Mouse (Mus musculus): Measurements from ENCODE around the gene Scamp4. TPM values are rescaled to one million over a fixed set of nuclear protein-coding genes. Genes with fewer than 3 reads are reported as not detected.
"Not testable (repeated sequence)": the region's sequence is repeated elsewhere in the genome, so short reads cannot be mapped to it uniquely, and the experiment has no call there.

The Scamp4 gene
- polyA plus RNA-seq, 1 experiment from 2014 or later = 80.6 TPM

DNA sequence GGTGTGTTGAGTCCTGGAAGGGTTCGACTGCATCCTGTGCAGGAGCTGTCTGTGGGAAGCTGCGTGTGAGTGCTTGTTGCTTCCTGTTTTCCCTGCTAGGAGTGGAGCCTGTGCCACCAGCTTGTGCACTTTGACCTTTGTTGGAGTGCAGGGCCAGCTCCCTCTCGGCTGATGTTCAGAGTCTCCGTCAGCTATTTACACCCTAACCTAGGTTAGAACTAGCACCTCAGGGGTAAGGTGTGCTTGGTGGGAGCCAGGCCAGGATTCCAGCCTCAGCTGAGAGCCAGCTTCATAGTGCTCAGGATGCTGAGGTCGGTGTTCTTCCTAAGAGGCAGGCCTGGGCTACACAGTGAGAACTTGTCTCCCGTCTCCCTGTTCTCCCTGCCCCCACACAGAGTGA lies 32.7 kb downstream of the Scamp4 start:
- Histone ChIP-seq H3K4me3 (no peak overlapping the region), H3K9me3 (no peaks in the 10 kb centered on the region), H3K4me2 (replicated peaks) (no peak overlapping the region), H3K4me1 (no peaks in the 10 kb centered on the region), H3K27me3 (no peaks in the 10 kb centered on the region), H3K9ac (no peak overlapping the region), H3K27ac (no peak overlapping the region), H3K36me3 (peaks cover 67% of the 10 kb centered on the region)
- ATAC-seq (ENCODE audit: insufficient number of reproducible peaks, insufficient read depth, low FRiP score, low TSS enrichment) = no peak
- WGBS = 76% methylated on average over 6 of the region's 6 CpGs

DNA sequence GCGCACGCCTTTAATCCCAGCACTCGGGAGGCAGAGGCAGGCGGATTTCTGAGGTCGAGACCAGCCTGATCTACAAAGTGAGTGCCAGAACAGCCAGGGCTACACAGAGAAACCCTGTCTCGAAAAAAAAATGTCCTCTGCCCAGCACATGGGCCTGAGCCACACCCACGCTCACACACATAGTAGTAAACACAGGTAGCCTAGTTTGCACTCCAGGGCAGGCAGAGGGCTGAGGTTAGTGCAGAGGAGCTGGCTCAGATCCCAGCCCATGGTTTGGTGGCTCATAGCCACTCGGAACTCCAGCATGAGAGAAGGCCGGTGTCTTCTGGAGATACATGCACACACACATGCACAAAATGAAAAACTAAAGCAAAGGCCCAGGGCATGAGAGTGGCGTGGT lies 44.3 kb downstream of the Scamp4 start:
- no peak overlapping the region for H3K4me2 ChIP-seq (replicated peaks)
- H3K9ac ChIP-seq = no peak overlapping the region
- H3K4me1 ChIP-seq = no peaks in the 10 kb centered on the region
- no peak for ATAC-seq (ENCODE audit: insufficient number of reproducible peaks, insufficient read depth, low FRiP score, low TSS enrichment)
- WGBS = 94% methylated on average over 10 of the region's 10 CpGs
- H3K27me3 ChIP-seq = no peaks in the 10 kb centered on the region
- H3K36me3 ChIP-seq = peaks cover 77% of the 10 kb centered on the region
- no peak overlapping the region for H3K27ac ChIP-seq
- no peaks in the 10 kb centered on the region for H3K9me3 ChIP-seq
- H3K4me3 ChIP-seq = no peak overlapping the region

DNA sequence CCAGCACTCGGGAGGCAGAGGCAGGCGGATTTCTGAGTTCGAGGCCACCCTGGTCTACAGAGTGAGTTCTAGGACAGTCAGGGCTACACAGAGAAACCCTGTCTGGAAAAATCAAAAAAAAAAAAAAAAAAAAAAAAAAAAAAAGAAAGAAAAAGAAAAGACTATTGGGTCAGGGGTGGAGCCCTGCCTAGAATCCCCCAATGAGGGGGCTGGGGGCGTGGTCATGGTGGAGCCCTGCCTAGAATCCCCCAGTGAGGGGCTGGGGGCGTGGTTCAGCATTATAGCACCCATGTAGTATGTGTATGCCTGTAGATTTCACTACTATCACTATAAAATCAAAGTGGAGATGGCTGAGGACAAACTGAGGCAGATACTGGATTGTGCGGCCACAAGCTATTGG lies 47.2 kb downstream of the Scamp4 start:
- peaks cover 47% of the 10 kb centered on the region for H3K36me3 ChIP-seq

DNA sequence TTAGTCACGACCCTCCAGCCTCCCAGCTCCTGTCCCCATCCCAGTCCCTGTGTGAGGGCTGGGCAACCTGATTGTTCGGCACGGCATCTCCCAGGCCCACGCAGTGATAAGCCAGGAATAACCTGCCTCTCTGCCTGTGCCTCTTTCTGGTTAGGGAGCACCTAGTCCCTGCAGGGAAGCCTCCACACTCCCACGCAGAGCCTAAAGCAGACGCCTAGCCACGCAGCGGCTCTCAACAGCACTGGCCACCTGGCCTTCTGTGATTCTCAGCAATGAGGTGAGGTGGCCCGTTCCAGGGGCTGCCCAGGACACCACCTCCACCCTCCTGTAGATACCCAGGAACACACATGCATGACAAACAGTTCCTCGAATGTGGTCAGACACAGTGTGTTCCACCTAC lies 47.7 kb downstream of the Scamp4 start:
- 94% methylated on average over 10 of the region's 10 CpGs for WGBS
- peaks cover 42% of the 10 kb centered on the region for H3K36me3 ChIP-seq
- H3K4me3 ChIP-seq = no peak overlapping the region

More for the DNA sequence above, 47.2 kb downstream of the Scamp4 start:
- ATAC-seq (ENCODE audit: insufficient number of reproducible peaks, insufficient read depth, low FRiP score, low TSS enrichment); H3K27me3 ChIP-seq; H3K27ac ChIP-seq; H3K4me2 ChIP-seq (replicated peaks); H3K4me3 ChIP-seq; H3K9me3 ChIP-seq; H3K9ac ChIP-seq; H3K4me1 ChIP-seq: not testable (repeated sequence)
- WGBS = 86% methylated on average over 6 of the region's 6 CpGs

DNA sequence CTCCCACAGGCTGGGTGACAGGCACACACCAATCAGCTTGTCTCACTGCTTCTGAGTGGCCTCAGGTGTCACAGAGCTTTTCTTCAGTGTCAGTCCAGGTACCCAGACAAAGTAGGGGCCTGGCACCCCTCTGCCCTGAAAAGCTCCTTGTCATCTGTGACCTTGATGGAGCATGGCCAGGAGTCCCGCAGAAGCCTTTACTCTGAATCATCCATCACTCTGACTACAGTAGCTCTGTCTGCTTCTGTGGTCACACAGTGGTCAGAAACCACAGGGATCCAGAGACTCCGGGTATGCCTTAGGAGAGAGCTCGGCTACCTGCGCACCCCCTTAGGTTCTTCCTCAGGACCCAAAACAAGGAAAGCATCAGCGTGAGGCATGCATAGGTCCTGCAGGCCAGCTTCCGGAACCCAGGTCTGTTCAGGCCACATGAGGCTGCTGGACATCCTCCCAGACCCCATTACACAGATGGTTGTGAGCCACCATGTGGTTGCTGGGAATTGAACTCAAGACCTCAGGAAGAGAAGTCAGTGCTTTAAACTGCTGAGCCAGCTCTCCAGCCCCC lies 50.6 kb downstream of the Scamp4 start:
- Histone ChIP-seq H3K9ac (no peak overlapping the region), H3K4me2 (replicated peaks) (no peak overlapping the region), H3K36me3 (peaks cover 14% of the 10 kb centered on the region), H3K27ac (no peak overlapping the region), H3K4me3 (no peak overlapping the region), H3K27me3 (no peaks in the 10 kb centered on the region), H3K4me1 (peaks cover 23% of the 10 kb centered on the region), H3K9me3 (no peaks in the 10 kb centered on the region)
- ATAC-seq (ENCODE audit: insufficient number of reproducible peaks, insufficient read depth, low FRiP score, low TSS enrichment) = no peak
- WGBS = 92% methylated on average over 6 of the region's 6 CpGs

More for the DNA sequence above, 47.7 kb downstream of the Scamp4 start:
- H3K27ac ChIP-seq = no peak overlapping the region
- no peak for ATAC-seq (ENCODE audit: insufficient number of reproducible peaks, insufficient read depth, low FRiP score, low TSS enrichment)
- no peaks in the 10 kb centered on the region for H3K9me3 ChIP-seq
- H3K9ac ChIP-seq = no peak overlapping the region
- H3K4me1 ChIP-seq = peaks cover 13% of the 10 kb centered on the region
- H3K27me3 ChIP-seq = no peaks in the 10 kb centered on the region
- H3K4me2 ChIP-seq (replicated peaks) = no peak overlapping the region

DNA sequence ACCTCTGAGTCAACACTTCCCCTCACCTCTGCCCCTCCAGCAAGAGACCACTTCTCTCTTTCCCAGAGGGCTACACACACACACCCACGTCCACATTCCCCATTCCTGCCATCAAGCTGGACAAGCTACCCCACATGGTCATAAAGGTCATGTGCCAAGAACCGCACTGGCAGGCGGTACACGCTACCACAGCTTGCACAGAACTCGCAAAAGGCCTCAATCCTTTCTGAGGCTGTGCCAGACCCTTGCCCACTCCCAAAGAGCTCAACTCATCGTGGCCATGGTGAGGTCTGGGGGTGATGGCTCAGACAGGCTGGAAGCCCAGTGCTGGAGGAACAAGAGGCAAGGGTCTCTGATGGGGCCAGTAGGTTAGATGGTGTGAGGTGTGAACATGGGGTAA lies 52.2 kb downstream of the Scamp4 start:
- no peaks in the 10 kb centered on the region for H3K9me3 ChIP-seq
- H3K9ac ChIP-seq = 0 out of 2 replicates have a peak overlapping the region, but pooled peaks have one; percentile 99
- H3K27ac ChIP-seq = no peak overlapping the region
- H3K4me2 ChIP-seq (replicated peaks) = peak overlapping the region; percentile 89
- no peaks in the 10 kb centered on the region for H3K27me3 ChIP-seq
- peaks cover 11% of the 10 kb centered on the region for H3K36me3 ChIP-seq
- H3K4me3 ChIP-seq = no peak overlapping the region; the same call in 1 of the 2 replicates
- 82% methylated on average over 6 of the region's 6 CpGs for WGBS
- no peak for ATAC-seq (ENCODE audit: insufficient number of reproducible peaks, insufficient read depth, low FRiP score, low TSS enrichment)
- peaks cover 23% of the 10 kb centered on the region for H3K4me1 ChIP-seq

DNA sequence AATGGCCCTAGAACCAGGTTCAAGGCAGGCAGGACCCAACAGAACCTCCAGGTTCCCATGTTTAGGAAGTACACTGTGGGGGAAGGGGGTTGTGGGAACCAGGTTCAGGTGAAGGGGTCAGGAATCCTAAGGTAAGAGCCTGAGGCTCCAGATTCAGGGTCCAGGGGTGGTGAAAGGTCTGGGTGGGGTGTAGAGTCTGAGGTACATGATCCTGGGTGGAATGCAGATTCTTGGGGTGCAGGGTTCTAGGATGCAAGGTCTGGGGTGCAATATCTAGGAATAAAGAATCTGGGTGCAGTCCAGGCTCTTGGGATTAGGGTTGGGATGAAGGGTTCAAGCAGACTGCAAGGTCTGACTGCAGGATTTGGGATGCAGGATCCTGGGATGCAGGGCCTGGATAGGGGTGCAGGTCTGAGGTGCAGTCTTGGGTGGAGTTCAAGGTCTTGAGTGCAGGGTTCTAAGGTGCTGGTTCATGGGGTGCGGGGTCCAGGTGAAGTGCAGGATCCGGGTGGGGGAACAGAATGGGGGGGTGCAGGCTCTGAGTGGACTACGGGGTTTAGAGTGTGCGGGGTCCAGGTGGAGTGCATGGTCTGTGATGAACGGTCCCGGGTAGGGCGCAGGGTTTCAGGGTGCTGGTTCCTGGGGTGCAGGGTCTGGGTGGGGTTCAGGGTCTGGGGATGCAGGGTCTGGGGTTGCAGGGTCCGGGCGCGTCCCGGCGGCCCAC lies 52.9 kb downstream of the Scamp4 start:
- Histone ChIP-seq H3K27ac (peak overlapping the region; percentile 87), H3K9me3 (no peaks in the 10 kb centered on the region)
- peak; percentile 61 for ATAC-seq (ENCODE audit: insufficient number of reproducible peaks, insufficient read depth, low FRiP score, low TSS enrichment)

DNA sequence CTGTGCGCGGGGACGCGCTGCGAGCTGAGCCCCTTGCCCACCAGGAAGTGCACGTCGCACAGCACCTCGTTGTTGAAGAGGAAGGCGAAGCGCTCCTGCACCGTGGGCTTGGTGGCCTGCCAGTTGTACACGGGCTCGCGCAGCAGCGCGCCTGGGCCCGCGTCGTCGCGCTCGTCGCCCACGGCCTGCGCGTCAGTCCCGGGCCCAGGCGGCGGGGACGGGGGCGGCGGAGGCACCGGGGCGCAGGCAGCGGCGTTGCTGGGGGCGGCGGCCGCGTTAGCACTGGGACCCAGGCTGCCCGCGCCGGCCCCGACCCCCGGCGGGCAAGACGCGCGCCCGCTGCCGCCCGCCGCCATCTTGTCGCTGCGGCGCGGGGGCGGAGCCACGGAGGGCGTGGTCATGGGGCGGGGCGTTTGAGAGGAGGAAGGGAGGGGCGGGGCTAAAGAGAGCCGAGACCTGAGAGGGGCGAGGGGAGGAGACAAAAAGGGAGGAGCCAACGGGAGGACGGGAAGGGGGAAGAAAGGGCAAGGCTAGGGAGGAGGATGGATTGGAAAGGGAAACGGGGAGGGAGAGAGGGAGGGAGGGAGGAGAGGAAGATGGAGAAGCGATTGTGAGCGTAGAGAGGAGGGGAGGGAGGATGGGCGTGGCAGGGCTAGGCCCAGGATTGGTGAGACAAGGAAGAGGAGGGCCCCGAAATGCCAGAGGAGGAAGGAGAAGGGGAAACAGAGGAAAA lies 53.6 kb downstream of the Scamp4 start:
- H3K4me1 ChIP-seq = peaks cover 23% of the 10 kb centered on the region
- H3K36me3 ChIP-seq = 0 out of 2 replicates have a peak, but pooled peaks cover 1% of the 10 kb centered on the region
- no peaks in the 10 kb centered on the region for H3K9me3 ChIP-seq
- peak overlapping the region; percentile 94 for H3K4me3 ChIP-seq
- peak overlapping the region; percentile 93 for H3K27ac ChIP-seq
- peak; percentile 79 for ATAC-seq (ENCODE audit: insufficient number of reproducible peaks, insufficient read depth, low FRiP score, low TSS enrichment)
- H3K27me3 ChIP-seq = no peaks in the 10 kb centered on the region
- H3K4me2 ChIP-seq (replicated peaks) = peak overlapping the region; percentile 89
- 2% methylated on average over 70 of the region's 72 CpGs for WGBS
- H3K9ac ChIP-seq = peak overlapping the region; percentile 99

More for the DNA sequence above, 52.9 kb downstream of the Scamp4 start:
- peak overlapping the region; percentile 89 for H3K4me2 ChIP-seq (replicated peaks)
- H3K27me3 ChIP-seq = no peaks in the 10 kb centered on the region
- peak overlapping the region; percentile 94 for H3K4me3 ChIP-seq
- H3K9ac ChIP-seq = peak overlapping the region; percentile 99
- peaks cover 9% of the 10 kb centered on the region for H3K36me3 ChIP-seq
- 8% methylated on average over 12 of the region's 12 CpGs for WGBS
- peaks cover 23% of the 10 kb centered on the region for H3K4me1 ChIP-seq

DNA sequence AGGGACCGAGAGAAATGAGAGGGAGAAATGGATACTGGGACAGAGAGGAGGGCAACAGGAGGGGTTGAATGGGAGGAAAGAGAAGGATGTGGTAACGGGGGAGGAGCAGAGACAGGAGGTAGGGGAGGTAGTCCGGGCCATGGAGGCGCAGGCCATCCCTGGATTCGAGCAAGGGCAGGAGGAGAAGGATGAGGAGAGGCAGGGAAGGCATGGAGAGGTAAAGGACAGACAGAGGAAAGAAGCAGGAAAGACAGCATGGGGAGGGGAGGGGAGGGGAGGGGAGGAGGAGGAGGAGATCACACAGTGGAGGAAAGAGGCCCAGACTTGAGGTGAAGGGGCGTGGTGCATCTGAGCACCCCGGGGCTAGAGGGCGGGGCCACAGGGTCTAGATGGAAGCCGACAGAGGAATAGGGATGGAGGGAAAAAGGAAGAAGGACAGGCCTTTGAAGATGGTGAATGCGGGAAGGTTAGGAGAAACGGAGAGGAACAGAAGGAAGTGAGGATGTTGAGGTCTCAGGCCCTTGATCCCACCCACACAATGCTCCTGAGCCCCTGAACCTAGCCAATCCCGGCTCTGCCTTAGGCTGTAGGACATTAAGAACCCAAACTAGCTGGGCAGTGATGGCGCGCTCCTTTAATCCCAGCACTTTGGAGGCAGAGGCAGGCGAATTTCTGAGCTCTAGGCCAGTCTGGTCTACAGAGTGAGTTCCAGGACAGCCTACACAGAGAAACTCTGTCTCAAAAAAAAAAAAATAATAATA lies 54.4 kb downstream of the Scamp4 start, which contains the start of gene Btbd2:
Gene Btbd2 (minus strand): TSS at position 209 of the 761 bp plus-strand sequence.
- Histone ChIP-seq H3K4me1 (peaks cover 23% of the 10 kb centered on the region), H3K9ac (peak within 1 kb of the TSS; percentile 99), H3K27ac (peak within 1 kb of the TSS; percentile 93), H3K4me2 (replicated peaks) (peak within 1 kb of the TSS; percentile 89), H3K27me3 (no peaks in the 10 kb centered on the region), H3K9me3 (no peaks in the 10 kb centered on the region), H3K4me3 (peak within 1 kb of the TSS; percentile 94), H3K36me3 (no peaks in the 10 kb centered on the region)
- ATAC-seq (ENCODE audit: insufficient number of reproducible peaks, insufficient read depth, low FRiP score, low TSS enrichment) = peak; percentile 57
- WGBS = 16% methylated on average over 15 of the region's 15 CpGs

DNA sequence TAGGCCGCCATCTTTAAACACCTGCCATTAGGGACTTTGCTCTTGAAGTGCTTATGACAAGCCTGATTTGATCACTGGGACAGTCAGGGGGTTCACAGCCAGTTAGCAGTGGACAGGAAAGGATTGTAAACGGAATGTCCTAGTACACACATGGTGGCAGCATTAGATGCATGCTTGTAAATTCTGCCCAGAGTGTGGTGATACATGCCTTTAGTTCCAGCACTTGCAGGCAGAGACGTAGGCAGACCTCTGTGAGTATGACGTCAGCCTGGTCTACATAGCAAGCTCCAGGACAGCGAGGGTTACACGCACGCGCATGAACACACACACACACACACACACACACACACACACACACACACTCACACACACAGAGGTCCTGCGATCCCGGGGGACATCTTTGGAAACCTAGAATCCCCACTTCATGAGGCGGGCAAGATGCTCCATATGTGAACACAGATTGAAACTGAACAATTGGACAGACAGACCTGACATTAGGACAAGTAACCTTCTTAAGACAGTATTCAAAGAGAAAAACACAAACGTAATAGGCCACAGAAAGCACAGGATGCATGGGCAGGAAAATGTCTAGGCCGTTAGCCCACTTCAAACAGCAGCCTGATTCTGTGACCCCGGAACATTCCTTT lies 55.6 kb downstream of the Scamp4 start:
- Histone ChIP-seq H3K27me3 (no peaks in the 10 kb centered on the region), H3K4me1 (peaks cover 27% of the 10 kb centered on the region), H3K27ac (no peak overlapping the region), H3K9ac (no peak overlapping the region), H3K4me3 (no peak overlapping the region), H3K36me3 (no peaks in the 10 kb centered on the region), H3K4me2 (replicated peaks) (no peak overlapping the region), H3K9me3 (no peaks in the 10 kb centered on the region)
- no peak for ATAC-seq (ENCODE audit: insufficient number of reproducible peaks, insufficient read depth, low FRiP score, low TSS enrichment)
- 86% methylated on average over 14 of the region's 14 CpGs for WGBS

DNA sequence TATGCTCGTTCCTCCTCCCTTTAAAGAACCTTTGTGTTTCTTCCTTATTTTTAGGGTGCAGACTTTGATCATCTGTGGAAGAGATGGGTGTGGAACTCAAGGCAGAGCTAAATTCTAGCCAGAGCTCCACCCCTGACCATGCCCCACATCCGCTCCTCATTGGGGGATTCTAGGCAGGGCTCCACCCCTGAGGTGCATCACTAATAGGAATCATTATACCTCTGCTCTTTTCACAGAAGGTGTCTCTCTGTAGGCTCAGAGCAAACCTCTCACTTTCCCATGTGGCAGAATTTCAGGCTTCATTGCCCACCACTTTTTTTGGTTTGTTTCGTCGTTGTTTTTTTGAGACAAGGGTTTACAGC lies 56.1 kb downstream of the Scamp4 start:
- H3K27ac ChIP-seq = no peak overlapping the region
- H3K4me2 ChIP-seq (replicated peaks) = no peak overlapping the region
- WGBS = 69% methylated on average over 4 of the region's 4 CpGs
- no peak overlapping the region for H3K4me3 ChIP-seq
- H3K4me1 ChIP-seq = peaks cover 27% of the 10 kb centered on the region
- H3K36me3 ChIP-seq = no peaks in the 10 kb centered on the region
- no peak overlapping the region for H3K9ac ChIP-seq
- ATAC-seq (ENCODE audit: insufficient number of reproducible peaks, insufficient read depth, low FRiP score, low TSS enrichment) = no peak
- H3K9me3 ChIP-seq = no peaks in the 10 kb centered on the region
- no peaks in the 10 kb centered on the region for H3K27me3 ChIP-seq

Measured in embryonic facial prominence, embryonic 12.5 days (tissue).